Mouse (Mus musculus) MEL (cell line): ENCODE data around the gene Phb. TPM values are rescaled to one million over a fixed set of nuclear protein-coding genes. Genes with fewer than 3 reads are reported as not detected.

Source experiments
- DNase-seq: peaks from one replicate; pipeline ENCODE4 v3.0.0; 2011; ENCODE audit warnings: low read depth, low spot score
- H3K27ac ChIP-seq: 2 replicates; pipeline ENCODE4 v1.5.1; 2012; ENCODE audit warnings: low read depth, mild to moderate bottlenecking, control low read depth, low read length, moderate library complexity; ENCODE audit not compliant: control insufficient read depth
- H3K27me3 ChIP-seq, 2 experiments: fragments of 150-350 bp in 1 of 2; sonication (generic) in 1 of 2; 2 replicates each; pipeline ENCODE4 v1.6.1; 2012; ENCODE audit warnings: low read length in 2 of 2, mild to moderate bottlenecking in 2 of 2, improper control_type of control experiment in 1 of 2, moderate library complexity in 1 of 2; ENCODE audit not compliant: insufficient read depth in 2 of 2, control insufficient read depth in 1 of 2
- H3K36me3 ChIP-seq, 2 experiments: 2 replicates each; pipeline ENCODE4 v1.6.1; 2012 to 2014; ENCODE audit warnings: low read length in 2 of 2, improper control_type of control experiment in 1 of 2, inconsistent platforms in 1 of 2, mild to moderate bottlenecking in 1 of 2; ENCODE audit not compliant: insufficient read depth in 2 of 2, control insufficient read depth in 1 of 2
- H3K4me1 ChIP-seq, 2 experiments: fragments of 150-350 bp in 1 of 2; sonication (generic) in 1 of 2; 2 replicates each; pipeline ENCODE4 v1.6.1; 2012; ENCODE audit warnings: low read length in 2 of 2, improper control_type of control experiment in 1 of 2, mild to moderate bottlenecking in 1 of 2; ENCODE audit not compliant: insufficient read depth in 2 of 2, control insufficient read depth in 1 of 2
- H3K4me3 ChIP-seq, 2 experiments: fragments of 150-350 bp in 1 of 2; sonication (generic) in 1 of 2; 2 replicates each; pipeline ENCODE4 v1.5.1; 2012; ENCODE audit warnings: low read depth in 2 of 2, low read length in 2 of 2, mild to moderate bottlenecking in 2 of 2, moderate library complexity in 2 of 2, control low read depth in 1 of 2, improper control_type of control experiment in 1 of 2; ENCODE audit not compliant: control insufficient read depth in 1 of 2, insufficient read depth in 1 of 2
- H3K79me2 ChIP-seq: 2 replicates; pipeline ENCODE4 v1.6.1; 2012; ENCODE audit warnings: mild to moderate bottlenecking, low read length, moderate library complexity; ENCODE audit not compliant: control insufficient read depth, poor library complexity, insufficient read depth
- H3K9ac ChIP-seq: 2 replicates; pipeline ENCODE4 v1.6.1; 2012; ENCODE audit warnings: low read depth, mild to moderate bottlenecking, control low read depth, low read length, moderate library complexity; ENCODE audit not compliant: control insufficient read depth, poor library complexity, severe bottlenecking
- H3K9me3 ChIP-seq: fragments of 150-350 bp; sonication (generic); replicated peaks from 2 replicates; pipeline ENCODE4 v1.6.1; 2012; ENCODE audit warnings: mild to moderate bottlenecking, low read length, improper control_type of control experiment, moderate library complexity; ENCODE audit not compliant: insufficient read depth
- BHLHE40 ChIP-seq: IDR thresholded peaks from 2 replicates; pipeline ENCODE4 v1.6.1; 2012; ENCODE audit warnings: low read depth, mild to moderate bottlenecking, inconsistent platforms, low read length, improper control_type of control experiment, borderline replicate concordance
- CHD2 ChIP-seq: IDR thresholded peaks from 2 replicates; pipeline ENCODE4 v1.6.1; 2011; ENCODE audit warnings: low read length, improper control_type of control experiment
- E2F4 ChIP-seq: IDR thresholded peaks from 2 replicates; pipeline ENCODE4 v1.6.1; 2011; ENCODE audit warnings: low read depth, low read length, improper control_type of control experiment, borderline replicate concordance
- ELF1 ChIP-seq: IDR thresholded peaks from 2 replicates; pipeline ENCODE4 v1.6.1; 2014; ENCODE audit warnings: low read depth, mild to moderate bottlenecking, inconsistent platforms, low read length, improper control_type of control experiment, moderate library complexity
- EP300 ChIP-seq, 2 experiments: IDR thresholded peaks; 2 replicates each; pipeline ENCODE4 v1.6.1; 2011; ENCODE audit warnings: improper control_type of control experiment in 2 of 2, low read length in 2 of 2, low read depth in 1 of 2, mild to moderate bottlenecking in 1 of 2
- GABPA ChIP-seq: IDR thresholded peaks from 2 replicates; pipeline ENCODE4 v1.6.1; 2012; ENCODE audit warnings: low read depth, mild to moderate bottlenecking, inconsistent platforms, low read length, improper control_type of control experiment, moderate library complexity
- JUND ChIP-seq: IDR thresholded peaks from 2 replicates; pipeline ENCODE4 v1.6.1; 2011; ENCODE audit warnings: low read depth, mild to moderate bottlenecking, improper control_type of control experiment, low read length
- KAT2A ChIP-seq: conservative IDR thresholded peaks from 2 replicates; pipeline ENCODE4 v1.6.1; 2012; ENCODE audit warnings: low read depth, low read length, improper control_type of control experiment, inconsistent platforms
- MAX ChIP-seq: IDR thresholded peaks from 2 replicates; pipeline ENCODE4 v1.6.1; 2011; ENCODE audit warnings: low read length, improper control_type of control experiment
- MAZ ChIP-seq: IDR thresholded peaks from 2 replicates; pipeline ENCODE4 v1.6.1; 2012; ENCODE audit warnings: low read depth, mild to moderate bottlenecking, inconsistent platforms, low read length, improper control_type of control experiment
- MXI1 ChIP-seq: IDR thresholded peaks from 2 replicates; pipeline ENCODE4 v1.6.1; 2011; ENCODE audit warnings: mild to moderate bottlenecking, low read depth, low read length, improper control_type of control experiment
- POLR2AphosphoS2 ChIP-seq: IDR thresholded peaks from 2 replicates; pipeline ENCODE4 v1.6.1; 2011; ENCODE audit warnings: low read length, improper control_type of control experiment
- RAD21 ChIP-seq: IDR thresholded peaks from 2 replicates; pipeline ENCODE4 v1.6.1; 2011; ENCODE audit warnings: mild to moderate bottlenecking, low read depth, low read length, improper control_type of control experiment
- TCF12 ChIP-seq: IDR thresholded peaks from 2 replicates; pipeline ENCODE4 v1.6.1; 2014; ENCODE audit warnings: low read depth, mild to moderate bottlenecking, inconsistent platforms, low read length, improper control_type of control experiment, moderate library complexity
- USF1 ChIP-seq: IDR thresholded peaks from 2 replicates; pipeline ENCODE4 v1.6.1; 2014; ENCODE audit warnings: low read depth, mild to moderate bottlenecking, inconsistent platforms, low read length, improper control_type of control experiment, moderate library complexity
- ZC3H11A ChIP-seq: IDR thresholded peaks from 2 replicates; pipeline ENCODE4 v1.6.1; 2012; ENCODE audit warnings: low read depth, mild to moderate bottlenecking, inconsistent platforms, low read length, improper control_type of control experiment
- ZKSCAN1 ChIP-seq: IDR thresholded peaks from 2 replicates; pipeline ENCODE4 v1.6.1; 2012; ENCODE audit warnings: low read depth, mild to moderate bottlenecking, inconsistent platforms, low read length, improper control_type of control experiment, moderate library complexity
- ZNF384 ChIP-seq: IDR thresholded peaks from 2 replicates; pipeline ENCODE4 v1.6.1; 2012; ENCODE audit warnings: low read depth, mild to moderate bottlenecking, inconsistent platforms, low read length, improper control_type of control experiment
- polyA plus RNA-seq, 2 experiments: library from polyadenylated mRNA; stranded (reverse) in 1 of 2; unstranded in 1 of 2; fragments of >175 nt in 1 of 2; fragments of >200 nt in 1 of 2; gene quantifications; 2 replicates each; pipeline versions ENCODE4 v1.2.1 to v1.2.4; 2012; ENCODE audit warnings: low replicate concordance in 2 of 2, low read depth in 1 of 2; ENCODE audit not compliant: insufficient read length in 2 of 2, insufficient read depth in 1 of 2, missing spikeins in 1 of 2
- total RNA-seq: library from RNA; depleted of rRNA; stranded (reverse); fragments of 300-350 nt; gene quantifications from 2 replicates; pipeline ENCODE4 v1.2.3, GENCODE M21; 2012

Gene Phb
- total and polyA plus RNA-seq, 3 experiments, result 302 to 788 TPM; not detected in 1

- TF ChIP-seq POLR2AphosphoS2, result peak; percentile 26; the same call in 1 of the 2 replicates
- 0 out of 2 replicates have a peak, but pooled peaks have one; percentile 61 for TF ChIP-seq JUND
- 0 out of 2 replicates have a peak, but pooled peaks have one; percentile 40 for TF ChIP-seq USF1
- TF ChIP-seq CHD2, result peak; percentile 57; the same call in 1 of the 2 replicates
- 0 out of 2 replicates have a peak, but pooled peaks have one; percentile 52 for TF ChIP-seq ELF1
- TF ChIP-seq EP300 (IDR thresholded peaks at IDR 0.05; ENCODE audit: low read depth in 1 of 2, low read length in 2 of 2), result peak; percentile 99
- TF ChIP-seq GABPA, result no peak
- TF ChIP-seq RAD21, result no peak
- peak; percentile 64; the same call in 1 of the 2 replicates for TF ChIP-seq BHLHE40
- TF ChIP-seq KAT2A, result peak; percentile 52
- no peak for TF ChIP-seq ZC3H11A
- peak; percentile 100 for TF ChIP-seq TCF12
- no peak for TF ChIP-seq E2F4
- TF ChIP-seq MXI1, result peak; percentile 67
- TF ChIP-seq MAZ, result peak; percentile 85; the same call in 1 of the 2 replicates
- TF ChIP-seq MAX, result peak; percentile 64
- TF ChIP-seq ZNF384, result peak; percentile 94
Observed at GRCm38 (mm10) chr11:95700778-95701739, 34.3 kb downstream of the Phb start (continued).

DNA sequence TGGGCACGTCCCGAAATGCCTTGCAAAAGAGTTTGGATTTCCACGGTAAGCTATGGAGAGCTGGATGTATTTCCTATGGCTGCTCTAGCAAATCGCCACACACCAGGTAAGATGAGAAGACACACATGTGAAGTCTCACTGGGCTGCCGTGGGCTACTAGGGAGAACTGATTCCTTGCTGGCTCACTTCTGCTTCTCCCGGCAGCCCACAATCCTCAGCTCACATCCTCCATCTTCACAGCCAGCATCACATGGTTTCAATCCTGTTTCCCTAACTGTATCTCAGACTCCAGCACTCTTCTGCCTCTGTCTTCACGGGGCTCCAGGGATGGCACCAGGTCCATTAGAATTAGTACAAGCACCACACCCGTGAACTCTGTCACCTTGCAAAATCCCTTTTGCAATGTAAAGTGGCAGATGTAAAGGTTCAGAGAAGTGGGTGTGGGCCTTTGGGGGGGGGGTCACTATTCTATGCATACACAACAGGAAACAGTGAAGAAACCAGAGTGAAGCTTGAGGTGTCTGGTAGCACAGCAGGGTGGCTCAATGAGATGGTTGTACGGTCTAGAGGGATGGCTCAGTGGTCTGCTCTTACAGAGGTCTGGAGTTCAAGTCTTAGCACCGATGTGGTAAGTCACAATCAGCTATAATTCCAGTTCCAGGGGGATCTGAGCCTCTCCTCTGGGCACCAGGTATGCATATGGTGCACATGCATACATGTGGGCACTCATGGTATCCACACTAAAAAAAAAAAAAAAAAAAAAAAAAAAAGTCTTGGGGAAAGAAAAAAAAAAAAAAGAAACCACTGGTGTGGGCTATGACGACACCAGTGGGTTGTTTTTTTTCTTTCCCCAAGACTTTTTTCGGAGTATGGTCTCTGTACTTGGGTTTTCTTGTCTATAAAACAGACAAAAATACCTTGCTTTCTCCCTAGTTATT is 37.5 kb downstream of the Phb start:
- Histone ChIP-seq H3K4me3 (no peak overlapping the region), H3K27ac (no peak overlapping the region)
- TF ChIP-seq ZNF384 (peak; percentile 63; the same call in 1 of the 2 replicates), ZKSCAN1 (no peak)
- TF ChIP-seq, all 39 proteins: peak for 1
- DNase-seq, result no peak
- H3K36me3 ChIP-seq, result peaks cover 0 to 31% of the 10 kb centered on the region in 2 experiments; a peak in 2 of 4 replicates
- no peaks in the 10 kb centered on the region for H3K9me3 ChIP-seq
- no peak overlapping the region for H3K9ac ChIP-seq
- H3K4me1 ChIP-seq, result peaks cover 21 to 31% of the 10 kb centered on the region in 2 experiments
- H3K27me3 ChIP-seq, result no peaks in the 10 kb centered on the region
- H3K79me2 ChIP-seq, result no peaks in the 10 kb centered on the region
